Mouse (Mus musculus) left cerebral cortex, adult 8-10 months (tissue): ENCODE results near the gene Pheta1. TPM values are rescaled to one million over a fixed set of nuclear protein-coding genes. Genes with fewer than 3 reads are reported as not detected.
"Not testable (repeated sequence)": the region's sequence is repeated elsewhere in the genome, so short reads cannot be mapped to it uniquely, and the experiment has no call there.

ENCODE experiments used
- DNase-seq, 2 experiments: peaks; one replicate each; pipeline ENCODE4 v3.0.0; 2022; ENCODE audit warnings: low spot score in 2 of 2
- total RNA-seq, 4 experiments: library from RNA; stranded (reverse); gene quantifications; 2 replicates each; pipeline ENCODE4 v1.2.4; 2022

Pheta1 gene
- total RNA-seq, 4 experiments from 2014 or later, result 9.3 to 11.0 (median 9.7) TPM

- peak in 1 of 2 experiments; percentile 73 for DNase-seq
Measured at GRCm38 (mm10) chr5:121842665-121843118, 6.1 kb upstream of the Pheta1 start.

GRCm38 (mm10) chr5:121843138-121843905 is 5.5 kb upstream of the Pheta1 start:
- DNase-seq, result no peak

- DNase-seq, result no peak
Measured at GRCm38 (mm10) chr5:121845361-121845760, 3.4 kb upstream of the Pheta1 start.

- no peak for DNase-seq
Measured at GRCm38 (mm10) chr5:121846322-121846721, 2.5 kb upstream of the Pheta1 start.

GRCm38 (mm10) chr5:121847269-121847668 is 1.5 kb upstream of the Pheta1 start:
- not testable (repeated sequence) for DNase-seq

GRCm38 (mm10) chr5:121848035-121848519 is 707 bp upstream of the Pheta1 start:
- DNase-seq, result no peak

GRCm38 (mm10) chr5:121849478-121850349 is 930 bp downstream of the Pheta1 start:
- DNase-seq, result no peak

- DNase-seq, result no peak
Measured at GRCm38 (mm10) chr5:121853368-121854051, 4.7 kb downstream of the Pheta1 start.

- DNase-seq, result no peak
Measured at GRCm38 (mm10) chr5:121854768-121855167, 6.0 kb downstream of the Pheta1 start.

- no peak for DNase-seq
Measured at GRCm38 (mm10) chr5:121856740-121857139, 8.0 kb downstream of the Pheta1 start.

GRCm38 (mm10) chr5:121858427-121858826 is 9.6 kb downstream of the Pheta1 start:
- DNase-seq, result no peak

- DNase-seq, result no peak
Measured at GRCm38 (mm10) chr5:121861964-121862363, 13.2 kb downstream of the Pheta1 start.

- no peak for DNase-seq
Measured at GRCm38 (mm10) chr5:121864330-121864729, 15.5 kb downstream of the Pheta1 start.

GRCm38 (mm10) chr5:121867963-121868362 is 19.2 kb downstream of the Pheta1 start:
- no peak for DNase-seq

- DNase-seq, result no peak
Measured at GRCm38 (mm10) chr5:121870832-121871231, 22.0 kb downstream of the Pheta1 start.

GRCm38 (mm10) chr5:121871515-121872030 is 22.8 kb downstream of the Pheta1 start:
- no peak for DNase-seq

- peak in 1 of 2 experiments; percentile 75 for DNase-seq
Measured at GRCm38 (mm10) chr5:121872158-121872557, 23.4 kb downstream of the Pheta1 start.

- no peak for DNase-seq
Measured at GRCm38 (mm10) chr5:121875041-121875440, 26.3 kb downstream of the Pheta1 start.

GRCm38 (mm10) chr5:121876901-121877300 is 28.1 kb downstream of the Pheta1 start:
- DNase-seq, result no peak

- DNase-seq, result no peak
Measured at GRCm38 (mm10) chr5:121878703-121879102, 29.9 kb downstream of the Pheta1 start.

GRCm38 (mm10) chr5:121879211-121879610 is 30.4 kb downstream of the Pheta1 start:
- no peak for DNase-seq
